Mouse (Mus musculus) cortical plate, adult 2 months (tissue): ENCODE results near the gene Hist2h2be.

Experiments used
- CTCF ChIP-seq: fragments of 200-500 bp; IDR thresholded peaks from 2 replicates; pipeline ENCODE4 v1.5.1; 2011; ENCODE audit warnings: mild to moderate bottlenecking, control low read depth, low read length; ENCODE audit not compliant: insufficient read depth; ENCODE audit errors: extremely low read depth
- POLR2A ChIP-seq: fragments of 200-500 bp; IDR thresholded peaks from 2 replicates; pipeline ENCODE4 v1.6.1; 2011; ENCODE audit warnings: mild to moderate bottlenecking, low read length, control low read depth; ENCODE audit not compliant: insufficient read depth; ENCODE audit errors: extremely low read depth

DNA sequence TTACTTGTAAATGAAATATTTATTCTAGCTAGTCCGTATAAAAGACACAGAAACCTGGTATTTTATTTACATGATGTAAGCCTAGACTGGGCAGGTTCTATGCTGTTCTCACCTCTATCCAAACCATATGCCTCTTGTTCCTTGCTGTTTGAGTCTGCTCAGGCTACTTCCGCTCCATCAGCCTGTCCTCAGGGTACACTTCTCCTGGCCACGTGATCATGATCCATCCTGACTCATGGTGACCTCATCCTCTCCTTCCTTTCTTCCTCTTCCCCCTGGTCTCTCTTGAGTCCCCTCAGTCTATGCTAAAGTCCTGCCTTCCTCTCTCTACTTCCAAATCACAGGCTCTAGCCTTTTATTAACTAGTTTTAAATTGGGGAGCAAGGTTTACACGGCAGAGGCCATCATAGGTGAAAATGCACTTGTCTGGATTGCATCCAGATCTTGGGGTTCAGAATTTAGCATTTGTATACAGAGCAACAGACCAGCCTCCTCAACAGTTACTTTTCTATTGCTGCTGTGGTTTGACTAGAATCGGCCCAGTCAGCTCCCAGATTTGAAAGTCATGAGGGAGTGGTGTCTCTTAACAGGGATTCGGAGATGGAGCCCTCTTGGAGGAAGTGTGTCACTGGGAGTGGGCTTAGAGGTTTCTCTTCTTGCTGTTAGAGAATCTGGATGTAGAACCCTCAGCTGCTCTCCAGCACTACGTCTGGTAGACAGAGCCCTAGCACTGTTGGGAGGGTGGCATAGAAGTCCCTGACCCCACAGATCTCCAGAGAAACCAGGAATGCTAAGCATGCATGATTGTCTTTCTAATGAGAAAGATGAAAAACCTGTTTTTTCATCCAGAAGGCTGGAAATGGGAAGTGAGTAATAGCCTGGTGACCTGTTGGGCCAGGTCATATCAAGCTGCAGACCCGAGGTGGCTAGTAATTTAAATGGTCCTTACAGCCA is 6.1 kb downstream of the Hist2h2be start:
- no peak for TF ChIP-seq CTCF
- no peak for TF ChIP-seq POLR2A
